Mouse (Mus musculus) left cerebral cortex, adult 18-20 months (tissue): ENCODE data around the gene Cgas. TPM values are rescaled to one million over a fixed set of nuclear protein-coding genes. Genes with fewer than 3 reads are reported as not detected.

Experiments used
- DNase-seq, 2 experiments: peaks; one replicate each; pipeline ENCODE4 v3.0.0; 2021 to 2022; ENCODE audit warnings: low spot score in 2 of 2, mixed read lengths in 1 of 2
- microRNA-seq, 2 experiments: library from miRNA; unstranded; fragments of <30 nt; microRNA quantifications; one replicate each; pipeline ENCODE4 v1.2.0; 2021
- total RNA-seq, 2 experiments: library from RNA; stranded (reverse); gene quantifications; 2 replicates each; pipeline ENCODE4 v1.2.3; 2021

Cgas gene
- total RNA-seq, 2 experiments from 2014 or later: 0.40 to 0.65 TPM

DNA sequence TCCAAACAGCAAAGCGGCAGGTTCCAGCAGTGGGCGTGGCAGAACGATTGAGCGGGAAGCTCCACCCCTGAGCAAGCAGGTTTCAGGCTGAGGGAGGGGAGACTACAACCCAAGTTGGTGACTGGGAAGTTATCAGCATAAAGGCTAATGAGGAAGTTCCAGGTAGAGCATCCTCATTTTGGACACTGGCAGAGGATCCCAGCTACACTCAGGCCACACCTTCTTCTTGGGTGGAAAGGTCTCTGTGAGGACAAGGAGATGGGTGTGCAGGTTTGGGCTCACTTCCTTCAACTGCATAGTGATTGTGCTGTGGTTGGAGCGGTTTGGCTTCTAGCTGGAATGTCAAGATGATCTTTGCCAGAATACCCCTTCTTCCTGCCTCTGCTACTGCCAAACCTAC, 53.1 kb downstream of the Cgas start:
- DNase-seq: no peak

DNA sequence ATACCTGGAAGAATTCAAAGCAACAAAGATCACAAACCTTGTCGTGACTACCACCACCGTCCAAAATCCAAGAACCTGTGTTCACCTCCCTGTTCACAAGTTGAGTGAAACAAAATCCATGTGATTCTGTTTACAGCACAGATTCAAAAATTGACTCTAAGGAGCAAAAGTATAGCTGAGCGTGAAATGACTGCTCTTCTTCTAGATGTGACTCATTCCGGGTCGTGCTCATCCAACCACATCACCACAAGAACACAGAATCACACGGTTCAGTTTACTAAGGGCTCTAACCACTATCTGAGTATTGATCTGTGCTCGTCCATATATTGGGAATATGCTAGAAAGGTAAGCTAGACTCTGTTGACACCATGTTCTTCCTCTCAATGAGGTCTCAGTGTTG, 56.1 kb downstream of the Cgas start:
- no peak for DNase-seq

DNA sequence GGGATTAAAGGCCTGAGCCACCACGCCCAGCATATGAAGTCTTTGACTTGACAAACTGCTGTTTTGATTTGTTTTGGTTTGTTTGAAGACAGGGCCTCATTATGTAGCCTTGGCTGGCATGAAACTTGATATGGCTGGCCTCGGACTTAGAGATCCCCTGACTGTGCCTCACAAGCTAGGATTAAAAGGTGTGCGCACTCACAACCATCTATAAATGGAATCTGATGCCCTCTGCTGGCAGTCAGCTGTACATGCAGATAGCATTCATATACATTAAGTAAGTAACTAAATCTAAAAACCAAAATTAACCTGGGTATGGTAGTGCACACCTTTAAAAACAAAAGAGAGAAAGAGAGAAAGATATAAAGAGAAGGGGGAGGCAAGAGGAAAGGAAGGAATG, 57.1 kb downstream of the Cgas start:
- DNase-seq: no peak

Small RNA genes lying within 50 kb of the gene (microRNA-seq; reads per million reads assigned to microRNA genes)
- 0 reads per million in 2 experiments for gene Gm26377

Other genes starting within 250 kb of the Cgas start
- gene Gsta1, start 212.6 kb downstream of the Cgas start, total RNA-seq: not detected
- not detected for gene Gm3776, start 186.1 kb downstream of the Cgas start, total RNA-seq
- gene Gm10639, start 153.3 kb downstream of the Cgas start, total RNA-seq: not detected
- gene Omt2a, start 128.4 kb downstream of the Cgas start, total RNA-seq: not detected
- gene Omt2b, start 115.6 kb downstream of the Cgas start, total RNA-seq: not detected
- gene Gsta2, start 87.4 kb downstream of the Cgas start, total RNA-seq: under 1 TPM in 1 of 2 experiments, not detected in 1; 0.88 TPM
- not detected for gene Dppa5a, start 75.1 kb downstream of the Cgas start, total RNA-seq
- gene Ooep, start 64.5 kb downstream of the Cgas start, total RNA-seq: not detected
- gene Ddx43, start 47.5 kb downstream of the Cgas start, total RNA-seq: not detected
- gene Mto1, start 5.0 kb upstream of the Cgas start, total RNA-seq: 10 to 100 TPM; 25.3 to 25.7 TPM
- under 1 TPM in 1 of 2 experiments, not detected in 1; 0.42 TPM for gene Gm17324, start 5.5 kb upstream of the Cgas start, total RNA-seq
- gene Eef1a1, start 45.9 kb upstream of the Cgas start, total RNA-seq: 1,000 to 10,000 TPM; 2,328 to 2,361 TPM
- gene Slc17a5, start 144.8 kb upstream of the Cgas start, total RNA-seq: 10 to 100 TPM; 17.8 to 19.8 TPM
- under 1 TPM; 0.45 to 0.91 TPM for gene Cd109, start 172.3 kb upstream of the Cgas start, total RNA-seq